Mouse (Mus musculus) kidney, postnatal 0 days (tissue): ENCODE measurements around the gene Npl. TPM values are rescaled to one million over a fixed set of nuclear protein-coding genes. Genes with fewer than 3 reads are reported as not detected.
"Not testable (repeated sequence)": the region's sequence is repeated elsewhere in the genome, so short reads cannot be mapped to it uniquely, and the experiment has no call there.

Experiments
- ATAC-seq: fragments of 200-750 bp; cut with Nextera tagmentation; replicated peaks from 2 replicates; pipeline ENCODE4 v1.8.0; 2017; ENCODE audit warnings: low read depth, moderate number of reproducible peaks, moderate TSS enrichment, moderate library complexity; ENCODE audit not compliant: low FRiP score
- DNase-seq: peaks from one replicate; pipeline ENCODE4 v3.0.0-alpha.2; 2016; ENCODE audit warnings: low spot score
- H3K27ac ChIP-seq: fragments of 300-500 bp; sonication (generic); 2 replicates; pipeline ENCODE4 v1.5.1; 2014; ENCODE audit warnings: mild to moderate bottlenecking
- H3K27me3 ChIP-seq: fragments of 300-500 bp; sonication (generic); 2 replicates; pipeline ENCODE4 v1.6.1; 2014; ENCODE audit warnings: low read length, mixed read lengths; ENCODE audit not compliant: insufficient read depth
- H3K36me3 ChIP-seq: fragments of 300-500 bp; sonication (generic); 2 replicates; pipeline ENCODE4 v1.6.1; 2014; ENCODE audit warnings: low read length, mixed read lengths; ENCODE audit not compliant: insufficient read depth
- H3K4me1 ChIP-seq: fragments of 300-500 bp; sonication (generic); replicated peaks from 2 replicates; pipeline ENCODE4 v1.6.1; 2014; ENCODE audit warnings: antibody characterized with exemption, low read length, mixed read lengths; ENCODE audit not compliant: insufficient read depth
- H3K4me2 ChIP-seq: fragments of 300-500 bp; sonication (generic); 2 replicates; pipeline ENCODE4 v1.6.1; 2014; ENCODE audit warnings: mild to moderate bottlenecking, low read length, moderate library complexity, mixed read lengths
- H3K4me3 ChIP-seq: fragments of 300-500 bp; sonication (generic); replicated peaks from 2 replicates; pipeline ENCODE4 v1.5.1; 2014; ENCODE audit warnings: low read depth, low read length
- H3K9ac ChIP-seq: fragments of 300-500 bp; sonication (generic); 2 replicates; pipeline ENCODE4 v1.6.1; 2014; ENCODE audit warnings: low read depth, low read length
- H3K9me3 ChIP-seq: fragments of 300-500 bp; sonication (generic); replicated peaks from 2 replicates; pipeline ENCODE4 v1.6.1; 2016; ENCODE audit warnings: low read length, inconsistent platforms, mixed read lengths
- CTCF ChIP-seq: IDR thresholded peaks from 2 replicates; pipeline ENCODE4 v1.5.1; 2016; ENCODE audit warnings: antibody characterized with exemption, low read depth, mild to moderate bottlenecking, moderate library complexity
- WGBS: fragments of 180-500 bp; shearing (Covaris S2); extraction: QIAGEN DNeasy Blood & Tissue Kit; methylation state at CpG from one replicate; pipeline ENCODE4 v1.1.7; 2014; 5-methylcytosine and 5-hydroxymethylcytosine counted together
- polyA plus RNA-seq: library from polyadenylated mRNA; unstranded; fragments of >200 nt; fragmentation: Nextera tagmentation; extraction: Ambion mirVana; gene quantifications from 2 replicates; pipeline ENCODE4 v1.2.1, GENCODE M21; 2015

The Npl gene
- polyA plus RNA-seq, 1 experiment from 2014 or later: 35.2 TPM

DNA sequence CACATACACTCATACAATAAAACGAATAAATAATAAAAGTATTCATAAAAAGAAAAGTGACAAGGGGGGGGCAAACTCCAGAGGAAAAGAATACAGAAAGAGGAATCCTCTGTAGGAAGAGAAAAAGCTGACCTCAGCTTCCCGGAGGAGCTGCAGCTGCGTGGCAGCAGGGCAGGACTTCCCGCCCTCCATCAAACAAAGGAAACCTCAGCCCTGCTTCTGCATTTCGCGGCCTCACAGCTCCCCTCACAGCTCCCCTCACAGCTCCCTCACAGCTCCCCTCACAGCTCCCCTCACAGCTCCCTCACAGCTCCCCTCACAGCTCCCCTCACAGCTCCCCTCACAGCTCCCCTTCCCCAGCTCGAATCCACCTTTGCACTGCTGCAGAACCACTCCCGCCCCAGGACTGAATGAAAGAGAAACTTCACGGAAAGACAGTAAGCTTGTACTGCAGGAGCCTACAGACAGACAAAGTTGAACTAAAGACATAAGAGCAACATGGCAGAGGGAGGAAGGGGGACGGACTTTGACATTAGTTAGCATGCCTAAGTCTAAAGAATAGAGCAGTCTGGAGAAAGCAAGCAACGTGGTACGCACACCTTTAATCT is 17.5 kb downstream of the Npl start:
- Histone ChIP-seq H3K4me1 (0 out of 2 replicates have a peak, but pooled peaks cover 4% of the 10 kb centered on the region), H3K27ac (peak overlapping the region; percentile 64), H3K9ac (no peak overlapping the region), H3K4me3 (no peak overlapping the region), H3K4me2 (peak overlapping the region; percentile 40), H3K9me3 (no peaks in the 10 kb centered on the region), H3K36me3 (no peaks in the 10 kb centered on the region), H3K27me3 (no peaks in the 10 kb centered on the region)
- no peak for TF ChIP-seq CTCF
- ATAC-seq (no peak), DNase-seq (peak; percentile 64)
- 23% methylated on average over 12 of the region's 12 CpGs for WGBS

DNA sequence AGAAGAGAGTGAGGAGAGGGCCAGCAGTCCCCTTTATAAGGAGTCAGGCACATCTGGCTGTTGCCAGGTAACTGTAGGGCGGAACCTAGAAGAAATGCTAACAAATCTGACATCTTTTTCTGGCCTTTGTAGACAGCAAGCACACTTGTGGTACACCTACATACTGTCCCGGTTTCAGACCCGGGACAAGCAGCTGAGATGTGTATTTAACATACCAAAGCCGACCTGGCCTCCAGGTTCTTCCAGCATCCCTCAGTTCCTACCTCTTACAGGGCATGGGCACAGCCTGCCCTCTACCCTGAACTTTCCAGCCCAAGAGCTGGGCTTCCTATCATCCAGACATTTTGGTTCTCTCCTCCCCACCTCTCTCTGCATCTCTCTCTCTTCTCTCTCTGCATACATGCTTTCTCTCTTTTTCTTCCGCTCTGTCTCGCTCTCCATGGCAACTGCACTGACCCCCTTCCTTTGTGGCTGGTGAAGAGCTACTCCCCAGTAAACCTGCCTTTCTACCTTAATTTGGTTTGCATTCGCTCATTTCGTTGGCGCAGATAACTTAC is 18.1 kb downstream of the Npl start:
- Histone ChIP-seq H3K27ac (no peak overlapping the region), H3K9me3 (no peaks in the 10 kb centered on the region), H3K9ac (no peak overlapping the region), H3K4me1 (0 out of 2 replicates have a peak, but pooled peaks cover 4% of the 10 kb centered on the region), H3K4me2 (peak overlapping the region; percentile 40), H3K27me3 (no peaks in the 10 kb centered on the region), H3K4me3 (no peak overlapping the region), H3K36me3 (no peaks in the 10 kb centered on the region)
- DNase-seq: no peak
- 37% methylated on average over 9 of the region's 9 CpGs for WGBS
- no peak for ATAC-seq
- TF ChIP-seq CTCF: no peak

DNA sequence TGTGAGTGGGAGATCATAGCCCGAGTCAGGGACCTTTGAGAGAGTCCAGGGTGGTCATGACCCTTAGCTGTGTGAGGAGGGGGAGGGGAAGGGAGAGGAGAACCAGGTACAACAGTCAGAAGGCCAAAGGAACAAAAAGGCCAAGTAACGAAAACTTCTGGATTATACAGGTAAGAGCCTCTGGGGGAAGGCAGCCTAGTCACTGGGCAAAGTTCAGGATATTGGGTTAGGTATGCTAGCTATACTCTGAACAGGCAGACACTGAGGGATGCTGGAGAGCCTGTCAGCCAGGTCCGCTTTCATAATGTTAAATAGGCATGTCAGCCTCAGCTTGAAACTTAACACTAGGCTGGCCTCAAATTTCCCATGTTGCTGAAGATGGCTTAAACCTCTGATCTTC is 27.7 kb downstream of the Npl start:
- no peak overlapping the region for H3K27ac ChIP-seq
- ATAC-seq: peak; percentile 81

GRCm38 (mm10) chr1:153515368-153515767 is 34.5 kb downstream of the Npl start:
- 27% methylated on average over 12 of the region's 12 CpGs for WGBS
- DNase-seq (peak; percentile 49), ATAC-seq (peak; percentile 54; the same call in 1 of the 2 replicates)
- Histone ChIP-seq H3K9me3 (no peaks in the 10 kb centered on the region), H3K9ac (no peak overlapping the region), H3K4me1 (no peaks in the 10 kb centered on the region), H3K4me3 (no peak overlapping the region), H3K36me3 (no peaks in the 10 kb centered on the region), H3K4me2 (no peak overlapping the region), H3K27me3 (no peaks in the 10 kb centered on the region), H3K27ac (no peak overlapping the region)
- no peak for TF ChIP-seq CTCF

More for the DNA sequence above, 27.7 kb downstream of the Npl start:
- Histone ChIP-seq H3K9me3 (no peaks in the 10 kb centered on the region), H3K36me3 (no peaks in the 10 kb centered on the region), H3K4me1 (no peaks in the 10 kb centered on the region), H3K4me3 (no peak overlapping the region), H3K27me3 (no peaks in the 10 kb centered on the region), H3K9ac (no peak overlapping the region), H3K4me2 (no peak overlapping the region)
- no peak for TF ChIP-seq CTCF
- DNase-seq: no peak
- 33% methylated on average over 3 of the region's 3 CpGs for WGBS

GRCm38 (mm10) chr1:153510330-153511009 is 39.4 kb downstream of the Npl start:
- no peak overlapping the region for H3K27ac ChIP-seq
- 67% methylated on average over 2 of the region's 2 CpGs for WGBS
- DNase-seq (no peak), ATAC-seq (no peak)
- H3K36me3 ChIP-seq: no peaks in the 10 kb centered on the region
- H3K4me3 ChIP-seq: no peak overlapping the region
- TF ChIP-seq CTCF: peak; percentile 56
- no peak overlapping the region for H3K9ac ChIP-seq
- H3K9me3 ChIP-seq: no peaks in the 10 kb centered on the region
- no peak overlapping the region for H3K4me2 ChIP-seq
- no peaks in the 10 kb centered on the region for H3K27me3 ChIP-seq
- no peaks in the 10 kb centered on the region for H3K4me1 ChIP-seq

DNA sequence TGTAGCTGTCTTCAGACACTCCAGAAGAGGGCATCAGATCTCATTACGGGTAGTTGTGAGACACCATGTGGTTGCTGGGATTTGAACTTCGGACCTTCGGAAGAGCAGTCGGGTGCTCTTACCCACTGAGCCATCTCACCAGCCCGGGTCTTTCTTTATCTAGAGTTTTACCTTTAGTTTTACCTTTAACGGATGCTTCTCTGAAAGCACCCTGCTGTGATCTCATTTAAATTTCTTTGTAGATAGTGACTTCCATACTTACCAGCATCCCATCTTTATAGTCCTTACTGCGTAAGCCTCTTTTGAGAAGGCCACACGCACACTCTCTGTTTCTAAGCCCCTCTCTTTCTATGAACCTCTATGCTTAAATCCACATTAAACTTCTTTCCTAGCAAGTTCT is 40.3 kb downstream of the Npl start:
- 75% methylated on average over 8 of the region's 8 CpGs for WGBS
- not testable (repeated sequence) for ATAC-seq, H3K27ac ChIP-seq, H3K4me3 ChIP-seq, H3K9ac ChIP-seq, H3K4me2 ChIP-seq, H3K36me3 ChIP-seq, H3K4me1 ChIP-seq, H3K27me3 ChIP-seq, DNase-seq, H3K9me3 ChIP-seq
